Mouse (Mus musculus): ENCODE results near the gene Tcf7l1. TPM values are rescaled to one million over a fixed set of nuclear protein-coding genes. Genes with fewer than 3 reads are reported as not detected.

The Tcf7l1 gene
- total and polyA plus RNA-seq, 3 experiments: not detected

DNA sequence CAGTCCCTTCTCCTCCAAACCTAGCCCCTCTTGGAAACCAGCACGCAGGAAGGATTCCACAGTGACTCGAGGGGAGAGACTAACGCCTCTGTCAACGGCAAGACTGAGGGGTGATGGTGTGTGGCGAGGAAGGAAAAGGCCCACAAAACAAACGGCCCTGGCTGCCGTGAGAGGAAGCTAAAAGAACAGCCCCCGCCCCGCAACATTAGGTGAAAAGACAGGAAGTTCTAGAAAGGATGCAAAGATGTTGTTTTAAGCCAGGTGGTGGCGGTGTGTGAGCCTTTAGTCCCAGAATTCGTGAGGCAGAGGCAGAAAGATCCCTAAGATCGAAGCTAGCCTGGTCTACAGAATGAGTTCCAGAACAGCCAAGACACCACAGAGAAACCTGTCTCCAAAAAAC is 43.3 kb downstream of the Tcf7l1 start:
- DNase-seq (ENCODE audit: low read depth, low spot score): no peak

GRCm38 (mm10) chr6:72744144-72744800 is 44.8 kb downstream of the Tcf7l1 start:
- no peak for DNase-seq (ENCODE audit: low read depth, low spot score)
- H3K27me3 ChIP-seq (ENCODE audit: control insufficient read depth in 1 of 2, insufficient read depth in 2 of 2, low read length in 2 of 2): peaks cover 0 to 6% of the 10 kb centered on the region in 2 experiments; a peak in 2 of 4 replicates
- no peak for TF ChIP-seq UBTF (IDR thresholded peaks at IDR 0.05; ENCODE audit: borderline replicate concordance, insufficient read depth, low read depth, low read length)
- TF ChIP-seq KAT2A (conservative IDR thresholded peaks at IDR 0.05; ENCODE audit: low read depth, low read length): no peak
- no peaks in the 10 kb centered on the region for H3K4me1 ChIP-seq (ENCODE audit: control insufficient read depth in 1 of 2, insufficient read depth in 2 of 2, low read length in 2 of 2)
- H3K27ac ChIP-seq (ENCODE audit: control insufficient read depth, low read depth, low read length): no peak overlapping the region
- no peaks in the 10 kb centered on the region for H3K9me3 ChIP-seq (replicated peaks; ENCODE audit: insufficient read depth, low read length)
- H3K4me3 ChIP-seq (ENCODE audit: control insufficient read depth in 1 of 2, insufficient read depth in 1 of 2, low read depth in 2 of 2, low read length in 2 of 2): no peak overlapping the region
- H3K79me2 ChIP-seq (ENCODE audit: control insufficient read depth, insufficient read depth, low read length, poor library complexity): no peaks in the 10 kb centered on the region
- no peak overlapping the region for H3K9ac ChIP-seq (ENCODE audit: control insufficient read depth, low read depth, low read length, poor library complexity, severe bottlenecking)
- no peaks in the 10 kb centered on the region for H3K36me3 ChIP-seq (ENCODE audit: control insufficient read depth in 1 of 2, insufficient read depth in 2 of 2, low read length in 2 of 2)

More for the DNA sequence above, 43.3 kb downstream of the Tcf7l1 start:
- H3K4me3 ChIP-seq (ENCODE audit: control insufficient read depth in 1 of 2, insufficient read depth in 1 of 2, low read depth in 2 of 2, low read length in 2 of 2): no peak overlapping the region
- no peak overlapping the region for H3K27ac ChIP-seq (ENCODE audit: control insufficient read depth, low read depth, low read length)
- peaks cover 4 to 10% of the 10 kb centered on the region in 2 experiments; a peak in 3 of 4 replicates for H3K27me3 ChIP-seq (ENCODE audit: control insufficient read depth in 1 of 2, insufficient read depth in 2 of 2, low read length in 2 of 2)
- H3K36me3 ChIP-seq (ENCODE audit: control insufficient read depth in 1 of 2, insufficient read depth in 2 of 2, low read length in 2 of 2): no peaks in the 10 kb centered on the region
- no peak overlapping the region for H3K9ac ChIP-seq (ENCODE audit: control insufficient read depth, low read depth, low read length, poor library complexity, severe bottlenecking)
- no peaks in the 10 kb centered on the region for H3K79me2 ChIP-seq (ENCODE audit: control insufficient read depth, insufficient read depth, low read length, poor library complexity)
- H3K9me3 ChIP-seq (replicated peaks; ENCODE audit: insufficient read depth, low read length): no peaks in the 10 kb centered on the region
- TF ChIP-seq TBP (IDR thresholded peaks at IDR 0.05; ENCODE audit: low read depth, low read length) (no peak), GATA1 (IDR thresholded peaks at IDR 0.05; ENCODE audit: low read depth, low read length) (no peak), USF1 (IDR thresholded peaks at IDR 0.05; ENCODE audit: low read depth, low read length) (no peak), CHD1 (IDR thresholded peaks at IDR 0.05; ENCODE audit: low read depth, low read length) (no peak), POLR2AphosphoS2 (IDR thresholded peaks at IDR 0.05; ENCODE audit: low read length) (no peak), NRF1 (IDR thresholded peaks at IDR 0.05; ENCODE audit: insufficient read depth, low read depth, low read length, poor library complexity, severe bottlenecking) (no peak), ZMIZ1 (IDR thresholded peaks at IDR 0.05; ENCODE audit: low read depth, low read length) (no peak), SMC3 (IDR thresholded peaks at IDR 0.05; ENCODE audit: low read depth, low read length) (no peak), TCF12 (IDR thresholded peaks at IDR 0.05; ENCODE audit: low read depth, low read length) (no peak), MYB (IDR thresholded peaks at IDR 0.05; ENCODE audit: low read depth, low read length) (no peak), USF2 (IDR thresholded peaks at IDR 0.05; ENCODE audit: borderline replicate concordance in 1 of 2, insufficient read depth in 1 of 2, low read depth in 1 of 2, low read length in 2 of 2) (no peak), JUND (IDR thresholded peaks at IDR 0.05; ENCODE audit: low read depth, low read length) (no peak)
- H3K4me1 ChIP-seq (ENCODE audit: control insufficient read depth in 1 of 2, insufficient read depth in 2 of 2, low read length in 2 of 2): no peaks in the 10 kb centered on the region
